Mouse (Mus musculus) liver, adult 2 months (tissue): ENCODE results near the gene Gm20716. TPM values are rescaled to one million over a fixed set of nuclear protein-coding genes. Genes with fewer than 3 reads are reported as not detected.

Experiments used
- DNase-seq: peaks from one replicate; pipeline ENCODE4 v3.0.0-alpha.2; 2011; ENCODE audit warnings: low read depth, low spot score; ENCODE audit errors: extremely low read depth
- H3K27ac ChIP-seq: fragments of 200-500 bp; replicated peaks from 2 replicates; pipeline ENCODE4 v1.5.1; 2012; ENCODE audit warnings: low read depth, mild to moderate bottlenecking, control low read depth, inconsistent platforms, low read length; ENCODE audit not compliant: insufficient read depth
- H3K27me3 ChIP-seq: fragments of 200-500 bp; 2 replicates; pipeline ENCODE4 v1.6.1; 2012; ENCODE audit warnings: mild to moderate bottlenecking, moderate library complexity, low read length, inconsistent platforms; ENCODE audit not compliant: control insufficient read depth, insufficient read depth
- H3K36me3 ChIP-seq: fragments of 200-500 bp; 2 replicates; pipeline ENCODE4 v1.6.1; 2012; ENCODE audit warnings: low read length, inconsistent platforms; ENCODE audit not compliant: control insufficient read depth, insufficient read depth
- H3K4me1 ChIP-seq: fragments of 200-500 bp; 2 replicates; pipeline ENCODE4 v1.6.1; 2011; ENCODE audit warnings: low read length; ENCODE audit not compliant: control insufficient read depth, insufficient read depth
- H3K4me3 ChIP-seq: fragments of 200-500 bp; 2 replicates; pipeline ENCODE4 v1.5.1; 2011; ENCODE audit warnings: low read depth, mild to moderate bottlenecking, control low read depth, low read length, moderate library complexity; ENCODE audit not compliant: insufficient read depth
- H3K79me2 ChIP-seq: fragments of 200-500 bp; 2 replicates; pipeline ENCODE4 v1.6.1; 2012; ENCODE audit warnings: inconsistent platforms, mild to moderate bottlenecking, low read length, moderate library complexity; ENCODE audit not compliant: control insufficient read depth, insufficient read depth
- H3K9ac ChIP-seq: fragments of 200-500 bp; 2 replicates; pipeline ENCODE4 v1.6.1; 2012; ENCODE audit warnings: low read depth, mild to moderate bottlenecking, control low read depth, inconsistent platforms, low read length
- CTCF ChIP-seq: fragments of 200-500 bp; IDR thresholded peaks from 2 replicates; pipeline ENCODE4 v1.5.1; 2011; ENCODE audit warnings: low read depth, low read length, control low read depth
- POLR2A ChIP-seq: fragments of 200-500 bp; IDR thresholded peaks from 2 replicates; pipeline ENCODE4 v1.6.1; 2011; ENCODE audit warnings: low read length, control low read depth; ENCODE audit not compliant: insufficient read depth; ENCODE audit errors: extremely low read depth
- WGBS: fragments of 180-500 bp; shearing (Covaris S2); methylation state at CpG from one replicate; pipeline ENCODE4 v1.1.7; 2018; 5-methylcytosine and 5-hydroxymethylcytosine counted together
- polyA plus RNA-seq: library from polyadenylated mRNA; depleted of rRNA; stranded (reverse); fragments of >200 nt; gene quantifications from 2 replicates; pipeline ENCODE4 v1.2.3, GENCODE M21; 2012
- total RNA-seq: library from RNA; depleted of rRNA; stranded (reverse); fragments of >200 nt; gene quantifications from 2 replicates; pipeline ENCODE4 v1.2.3, GENCODE M21; 2014

The Gm20716 gene
- total and polyA plus RNA-seq, 2 experiments = 2.3 to 26.4 TPM

- Histone ChIP-seq H3K27me3 (no peaks in the 10 kb centered on the region), H3K4me3 (no peak overlapping the region), H3K79me2 (no peaks in the 10 kb centered on the region), H3K36me3 (peaks cover 75% of the 10 kb centered on the region), H3K9ac (no peak overlapping the region), H3K4me1 (peaks cover 4% of the 10 kb centered on the region), H3K27ac (no peak overlapping the region)
- 73% methylated on average over 5 of the region's 5 CpGs for WGBS
- TF ChIP-seq POLR2A (no peak), CTCF (no peak)
- DNase-seq = no peak
These were observed 16.3 kb downstream of the Gm20716 start for GRCm38 (mm10) chr2:168213788-168214397.

GRCm38 (mm10) chr2:168207883-168208282, 22.3 kb downstream of the Gm20716 start:
- no peak overlapping the region for H3K4me3 ChIP-seq
- TF ChIP-seq POLR2A = no peak
- TF ChIP-seq CTCF = no peak
- H3K9ac ChIP-seq = no peak overlapping the region
- 31% methylated on average over 3 of the region's 3 CpGs for WGBS
- DNase-seq = no peak
- peaks cover 18% of the 10 kb centered on the region for H3K4me1 ChIP-seq
- H3K36me3 ChIP-seq = peaks cover 40% of the 10 kb centered on the region
- H3K79me2 ChIP-seq = peaks cover 28% of the 10 kb centered on the region
- H3K27ac ChIP-seq = peak overlapping the region; percentile 95; the same call in 1 of the 2 replicates
- H3K27me3 ChIP-seq = no peaks in the 10 kb centered on the region

DNA sequence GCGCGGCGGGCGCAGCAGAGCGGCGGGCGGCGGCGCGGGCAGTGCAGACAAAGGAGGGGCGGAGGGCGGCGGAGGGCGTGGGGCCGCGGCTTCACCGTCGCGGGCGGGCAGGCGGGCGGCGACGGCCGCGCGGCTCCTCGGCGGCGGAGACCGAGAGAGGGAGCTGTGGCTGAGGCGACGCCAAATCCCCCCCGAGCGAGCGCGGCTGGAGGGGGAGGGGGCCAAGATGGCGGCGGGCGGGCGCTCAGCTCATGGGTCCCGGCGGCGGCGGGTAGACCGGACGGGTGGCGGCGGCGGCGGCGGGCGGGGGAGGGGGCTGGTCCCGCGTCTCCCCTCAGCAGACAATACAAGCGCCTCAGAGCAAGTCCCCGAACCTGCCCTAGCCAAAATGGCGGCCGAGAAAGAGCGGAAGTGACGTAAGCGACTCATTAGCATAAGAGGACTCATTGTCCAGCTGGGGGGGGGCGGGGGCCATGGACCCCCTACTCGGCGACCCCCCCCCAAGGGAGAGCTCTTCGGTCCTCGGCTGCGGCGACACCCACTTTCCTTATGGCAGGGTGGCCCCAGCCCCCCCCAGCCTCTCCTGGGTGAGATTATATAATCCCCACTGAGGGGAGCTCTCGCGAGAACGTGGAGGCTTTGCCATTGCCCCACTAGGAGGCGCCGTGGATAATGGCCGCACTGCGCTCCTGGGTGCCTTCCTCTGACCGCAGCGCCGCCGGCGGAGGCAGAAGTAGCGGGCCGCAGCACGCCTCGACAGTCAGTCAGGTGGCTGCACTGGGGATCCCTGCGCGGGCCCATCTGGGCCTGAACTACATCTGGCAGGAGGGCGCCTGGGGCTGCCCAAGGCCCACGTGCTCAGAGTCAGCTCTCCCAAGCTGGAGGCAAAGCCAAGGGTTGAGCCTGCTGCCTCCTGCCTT, 23.2 kb downstream of the Gm20716 start, which contains the start of gene Adnp:
Adnp (minus strand) TSS at position 388 of the 920 bp plus-strand sequence.
- Histone ChIP-seq H3K4me3 (peak within 1 kb of the TSS; percentile 98), H3K9ac (peak within 1 kb of the TSS; percentile 100), H3K4me1 (peaks cover 18% of the 10 kb centered on the region), H3K79me2 (peaks cover 28% of the 10 kb centered on the region), H3K36me3 (peaks cover 31% of the 10 kb centered on the region), H3K27me3 (no peaks in the 10 kb centered on the region), H3K27ac (peak within 1 kb of the TSS; percentile 95)
- TF ChIP-seq POLR2A (0 out of 2 replicates have a peak, but pooled peaks have one; percentile 45), CTCF (peak; percentile 74)
- DNase-seq = peak; percentile 80
- WGBS = 1% methylated on average over 84 of the region's 89 CpGs

GRCm38 (mm10) chr2:168205681-168206631, 24.2 kb downstream of the Gm20716 start:
- H3K79me2 ChIP-seq = peaks cover 33% of the 10 kb centered on the region
- DNase-seq = no peak
- no peaks in the 10 kb centered on the region for H3K27me3 ChIP-seq
- H3K27ac ChIP-seq = peak overlapping the region; percentile 93
- under 1% methylated on average over 49 of the region's 49 CpGs for WGBS
- peak overlapping the region; percentile 98 for H3K4me3 ChIP-seq
- TF ChIP-seq CTCF = no peak
- no peak for TF ChIP-seq POLR2A
- peak overlapping the region; percentile 100 for H3K9ac ChIP-seq
- peaks cover 20% of the 10 kb centered on the region for H3K4me1 ChIP-seq
- peaks cover 22% of the 10 kb centered on the region for H3K36me3 ChIP-seq

- Histone ChIP-seq H3K79me2 (peaks cover 36% of the 10 kb centered on the region), H3K27me3 (no peaks in the 10 kb centered on the region), H3K4me1 (peaks cover 26% of the 10 kb centered on the region), H3K27ac (peak overlapping the region; percentile 93), H3K36me3 (peaks cover 15% of the 10 kb centered on the region), H3K9ac (peak overlapping the region; percentile 100), H3K4me3 (peak overlapping the region; percentile 98)
- DNase-seq = peak; percentile 77
- 4% methylated on average over 6 of the region's 6 CpGs for WGBS
- TF ChIP-seq POLR2A = no peak
- TF ChIP-seq CTCF = peak; percentile 98
These were observed 24.9 kb downstream of the Gm20716 start for GRCm38 (mm10) chr2:168205265-168205664.
